Mouse (Mus musculus): ENCODE data around the gene Mtus2. TPM values are rescaled to one million over a fixed set of nuclear protein-coding genes. Genes with fewer than 3 reads are reported as not detected.

The Mtus2 gene
- polyA plus RNA-seq, 1 experiment, result 0.05 TPM

DNA sequence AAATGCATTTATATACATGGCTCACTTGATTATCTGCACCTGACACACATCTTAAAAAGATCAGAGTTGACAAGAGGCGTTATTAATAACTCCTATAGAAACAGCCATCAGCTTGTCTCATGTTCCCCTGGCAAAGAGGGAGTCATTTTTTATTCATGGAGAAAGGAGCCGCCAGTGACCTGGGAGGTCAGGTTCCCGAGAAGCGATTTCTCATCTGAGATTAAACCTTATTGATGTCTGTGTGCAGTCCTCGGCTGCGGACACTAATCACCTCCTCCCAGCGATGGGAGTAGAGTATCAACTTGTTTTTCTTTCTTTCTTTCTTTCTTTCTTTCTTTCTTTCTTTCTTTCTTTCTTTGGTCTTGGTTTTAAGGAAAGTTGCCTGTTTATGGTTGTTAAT is 150.8 kb downstream of the Mtus2 start:
- Histone ChIP-seq H3K4me3 (no peak overlapping the region), H3K79me2 (ENCODE audit: control insufficient read depth, insufficient read depth) (no peaks in the 10 kb centered on the region), H3K36me3 (ENCODE audit: control insufficient read depth, insufficient read depth) (no peaks in the 10 kb centered on the region), H3K4me2 (ENCODE audit: low read depth) (no peak overlapping the region), H3K27me3 (ENCODE audit: control insufficient read depth, insufficient read depth, insufficient read length) (no peaks in the 10 kb centered on the region), H3ac (ENCODE audit: control insufficient read depth, insufficient read length) (no peak overlapping the region)
- TF ChIP-seq CEBPB (IDR thresholded peaks at IDR 0.05; ENCODE audit: insufficient read depth, poor library complexity, severe bottlenecking) (no peak), USF1 (IDR thresholded peaks at IDR 0.05; ENCODE audit: low read depth) (no peak), MAX (IDR thresholded peaks at IDR 0.05; ENCODE audit: low read depth) (no peak), TCF12 (IDR thresholded peaks at IDR 0.05; ENCODE audit: insufficient read depth, poor library complexity, severe bottlenecking) (no peak), TCF3 (IDR thresholded peaks at IDR 0.05; ENCODE audit: insufficient read length, low read depth) (no peak), MYOG (IDR thresholded peaks at IDR 0.05; ENCODE audit: control insufficient read depth in 1 of 3, insufficient read depth in 1 of 3, insufficient read length in 2 of 3, low read depth in 2 of 3) (no peak), MYOD1 (IDR thresholded peaks at IDR 0.05; ENCODE audit: control insufficient read depth in 1 of 3, insufficient read length in 2 of 3, low read depth in 2 of 3) (no peak), SRF (IDR thresholded peaks at IDR 0.05; ENCODE audit: control insufficient read depth, insufficient read length, low read depth) (no peak), REST (IDR thresholded peaks at IDR 0.05; ENCODE audit: insufficient read depth, insufficient read length) (no peak), POLR2A (IDR thresholded peaks at IDR 0.05; ENCODE audit: insufficient read length, low read depth) (no peak), POLR2AphosphoS2 (IDR thresholded peaks at IDR 0.05; ENCODE audit: insufficient read length, low read depth) (no peak), E2F4 (IDR thresholded peaks at IDR 0.05; ENCODE audit: insufficient read depth) (no peak)

DNA sequence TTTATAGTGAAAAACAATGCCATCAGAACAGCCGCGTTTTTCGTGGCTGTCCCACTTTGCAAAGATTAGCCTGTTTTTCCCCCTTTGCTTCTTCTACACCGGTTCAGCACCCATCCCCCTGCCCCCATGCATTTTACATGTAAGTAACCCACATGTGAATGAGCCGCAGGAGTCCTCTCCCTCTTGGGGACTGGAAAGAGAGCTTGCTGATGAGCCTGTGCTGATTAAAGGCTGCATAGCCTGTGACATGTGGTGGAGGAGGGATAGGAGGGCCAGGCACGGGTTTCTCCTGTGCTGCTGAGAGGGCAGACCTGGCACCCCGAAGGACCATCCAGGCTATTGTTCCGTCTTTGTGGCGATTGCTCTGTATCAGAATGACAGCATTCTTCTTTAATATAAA is 151.2 kb downstream of the Mtus2 start:
- Histone ChIP-seq H3K4me2 (ENCODE audit: low read depth) (no peak overlapping the region), H3K27me3 (ENCODE audit: control insufficient read depth, insufficient read depth, insufficient read length) (no peaks in the 10 kb centered on the region), H3K4me3 (no peak overlapping the region), H3ac (ENCODE audit: control insufficient read depth, insufficient read length) (no peak overlapping the region), H3K36me3 (ENCODE audit: control insufficient read depth, insufficient read depth) (no peaks in the 10 kb centered on the region), H3K79me2 (ENCODE audit: control insufficient read depth, insufficient read depth) (no peaks in the 10 kb centered on the region)
- TF ChIP-seq POLR2AphosphoS2 (IDR thresholded peaks at IDR 0.05; ENCODE audit: insufficient read length, low read depth), result no peak

GRCm38 (mm10) chr5:148115207-148115817 is 158.2 kb downstream of the Mtus2 start:
- Histone ChIP-seq H3K36me3 (ENCODE audit: control insufficient read depth, insufficient read depth) (no peaks in the 10 kb centered on the region), H3ac (ENCODE audit: control insufficient read depth, insufficient read length) (no peak overlapping the region), H3K4me3 (no peak overlapping the region), H3K79me2 (ENCODE audit: control insufficient read depth, insufficient read depth) (no peaks in the 10 kb centered on the region), H3K4me2 (ENCODE audit: low read depth) (no peak overlapping the region), H3K27me3 (ENCODE audit: control insufficient read depth, insufficient read depth, insufficient read length) (no peaks in the 10 kb centered on the region)
- TF ChIP-seq TCF3 (IDR thresholded peaks at IDR 0.05; ENCODE audit: insufficient read length, low read depth) (no peak), MYOD1 (IDR thresholded peaks at IDR 0.05; ENCODE audit: control insufficient read depth in 1 of 3, insufficient read length in 2 of 3, low read depth in 2 of 3) (no peak), POLR2AphosphoS2 (IDR thresholded peaks at IDR 0.05; ENCODE audit: insufficient read length, low read depth) (no peak), TCF12 (IDR thresholded peaks at IDR 0.05; ENCODE audit: insufficient read depth, poor library complexity, severe bottlenecking) (no peak), MYOG (IDR thresholded peaks at IDR 0.05; ENCODE audit: control insufficient read depth in 1 of 3, insufficient read depth in 1 of 3, insufficient read length in 2 of 3, low read depth in 2 of 3) (no peak), REST (IDR thresholded peaks at IDR 0.05; ENCODE audit: insufficient read depth, insufficient read length) (no peak)

DNA sequence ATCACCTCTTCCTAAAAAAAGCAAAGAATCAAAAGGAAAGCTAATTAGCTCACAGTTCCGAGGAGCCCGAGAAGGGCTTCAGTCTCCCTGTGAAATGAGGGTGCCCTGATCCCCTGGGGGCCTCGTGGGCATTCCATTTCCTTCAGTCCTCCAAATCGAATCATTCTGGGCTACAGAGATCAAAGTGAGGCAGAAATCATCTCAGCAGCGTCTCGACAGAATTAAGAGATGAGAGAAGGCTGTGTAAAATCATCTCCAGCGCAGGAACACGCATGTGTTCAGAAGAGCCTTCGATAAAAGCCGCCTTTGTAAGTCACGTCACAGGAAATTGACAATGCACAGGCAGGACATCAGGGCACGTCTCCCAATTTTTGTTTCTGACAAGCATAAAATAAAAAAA is 167.2 kb downstream of the Mtus2 start:
- Histone ChIP-seq H3ac (ENCODE audit: control insufficient read depth, insufficient read length) (no peak overlapping the region), H3K36me3 (ENCODE audit: control insufficient read depth, insufficient read depth) (no peaks in the 10 kb centered on the region), H3K4me3 (no peak overlapping the region), H3K27me3 (ENCODE audit: control insufficient read depth, insufficient read depth, insufficient read length) (no peaks in the 10 kb centered on the region), H3K79me2 (ENCODE audit: control insufficient read depth, insufficient read depth) (no peaks in the 10 kb centered on the region), H3K4me2 (ENCODE audit: low read depth) (no peak overlapping the region)
- TF ChIP-seq POLR2AphosphoS2 (IDR thresholded peaks at IDR 0.05; ENCODE audit: insufficient read length, low read depth), result no peak
- TF ChIP-seq TCF3 (IDR thresholded peaks at IDR 0.05; ENCODE audit: insufficient read length, low read depth), result no peak
- TF ChIP-seq SRF (IDR thresholded peaks at IDR 0.05; ENCODE audit: control insufficient read depth, insufficient read length, low read depth), result no peak
- TF ChIP-seq REST (IDR thresholded peaks at IDR 0.05; ENCODE audit: insufficient read depth, insufficient read length), result no peak
- no peak for TF ChIP-seq TCF12 (IDR thresholded peaks at IDR 0.05; ENCODE audit: insufficient read depth, poor library complexity, severe bottlenecking)
- no peak for TF ChIP-seq USF1 (IDR thresholded peaks at IDR 0.05; ENCODE audit: low read depth)
- no peak for TF ChIP-seq MYOD1 (IDR thresholded peaks at IDR 0.05; ENCODE audit: control insufficient read depth in 1 of 3, insufficient read length in 2 of 3, low read depth in 2 of 3)
- TF ChIP-seq MAX (IDR thresholded peaks at IDR 0.05; ENCODE audit: low read depth), result no peak
- no peak for TF ChIP-seq CEBPB (IDR thresholded peaks at IDR 0.05; ENCODE audit: insufficient read depth, poor library complexity, severe bottlenecking)
- TF ChIP-seq MYOG (IDR thresholded peaks at IDR 0.05; ENCODE audit: control insufficient read depth in 1 of 3, insufficient read depth in 1 of 3, insufficient read length in 2 of 3, low read depth in 2 of 3), result no peak
- TF ChIP-seq E2F4 (IDR thresholded peaks at IDR 0.05; ENCODE audit: insufficient read depth), result no peak
- no peak for TF ChIP-seq POLR2A (IDR thresholded peaks at IDR 0.05; ENCODE audit: insufficient read length, low read depth)

DNA sequence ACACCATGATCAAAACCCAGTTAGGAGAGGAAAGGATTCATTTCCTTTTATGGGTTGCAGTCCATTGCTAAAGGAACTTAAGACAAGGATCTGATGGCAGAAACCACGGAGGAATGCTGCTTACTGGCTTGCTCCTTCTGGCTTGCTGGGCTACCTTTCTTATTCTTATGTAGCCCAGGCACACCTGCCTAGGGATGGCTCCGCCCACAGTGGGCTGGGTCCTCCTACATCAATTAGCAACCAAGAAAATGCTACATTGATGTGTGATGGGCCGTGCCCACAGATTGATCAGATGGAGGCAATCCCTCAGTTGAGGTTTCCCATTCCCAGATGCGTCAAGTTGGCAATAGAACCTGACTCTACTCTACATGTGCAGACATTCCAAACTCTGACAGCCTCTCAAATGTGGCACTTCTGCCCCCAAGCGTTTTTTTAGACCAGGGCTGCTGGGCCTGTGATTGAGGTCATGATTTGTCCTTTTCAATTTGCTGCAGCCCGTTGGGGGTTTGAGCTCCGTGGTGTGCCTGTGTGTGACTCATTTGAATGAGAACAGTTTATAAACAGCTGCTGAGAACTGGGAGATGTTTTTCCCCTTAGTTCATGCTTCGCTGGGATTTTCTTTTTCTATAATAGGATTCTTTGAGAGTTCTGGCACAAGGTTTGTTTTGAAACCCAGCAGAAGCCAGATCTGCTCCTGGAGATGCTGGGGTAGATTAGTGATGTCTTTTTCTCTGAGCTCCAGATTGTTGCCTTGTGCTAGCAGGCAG is 173.8 kb downstream of the Mtus2 start:
- Histone ChIP-seq H3K27me3 (ENCODE audit: control insufficient read depth, insufficient read depth, insufficient read length) (no peaks in the 10 kb centered on the region), H3K79me2 (ENCODE audit: control insufficient read depth, insufficient read depth) (no peaks in the 10 kb centered on the region), H3K4me3 (no peak overlapping the region), H3K36me3 (ENCODE audit: control insufficient read depth, insufficient read depth) (no peaks in the 10 kb centered on the region), H3K4me2 (ENCODE audit: low read depth) (peak overlapping the region; percentile 42), H3ac (ENCODE audit: control insufficient read depth, insufficient read length) (no peak overlapping the region)
- no peak for TF ChIP-seq MYOD1 (IDR thresholded peaks at IDR 0.05; ENCODE audit: control insufficient read depth in 1 of 3, insufficient read length in 2 of 3, low read depth in 2 of 3)
- no peak for TF ChIP-seq MAX (IDR thresholded peaks at IDR 0.05; ENCODE audit: low read depth)
- no peak for TF ChIP-seq REST (IDR thresholded peaks at IDR 0.05; ENCODE audit: insufficient read depth, insufficient read length)
- TF ChIP-seq MYOG (IDR thresholded peaks at IDR 0.05; ENCODE audit: control insufficient read depth in 1 of 3, insufficient read depth in 1 of 3, insufficient read length in 2 of 3, low read depth in 2 of 3), result no peak
- no peak for TF ChIP-seq E2F4 (IDR thresholded peaks at IDR 0.05; ENCODE audit: insufficient read depth)
- TF ChIP-seq CEBPB (IDR thresholded peaks at IDR 0.05; ENCODE audit: insufficient read depth, poor library complexity, severe bottlenecking), result no peak
- TF ChIP-seq POLR2AphosphoS2 (IDR thresholded peaks at IDR 0.05; ENCODE audit: insufficient read length, low read depth), result no peak
- TF ChIP-seq POLR2A (IDR thresholded peaks at IDR 0.05; ENCODE audit: insufficient read length, low read depth), result no peak
- TF ChIP-seq TCF12 (IDR thresholded peaks at IDR 0.05; ENCODE audit: insufficient read depth, poor library complexity, severe bottlenecking), result no peak
- TF ChIP-seq USF1 (IDR thresholded peaks at IDR 0.05; ENCODE audit: low read depth), result no peak
- TF ChIP-seq SRF (IDR thresholded peaks at IDR 0.05; ENCODE audit: control insufficient read depth, insufficient read length, low read depth), result no peak
- no peak for TF ChIP-seq TCF3 (IDR thresholded peaks at IDR 0.05; ENCODE audit: insufficient read length, low read depth)

Measured in myocyte (in vitro differentiated cells).